Mouse (Mus musculus): ENCODE measurements around the gene Slc22a22. TPM values are rescaled to one million over a fixed set of nuclear protein-coding genes. Genes with fewer than 3 reads are reported as not detected.
"Not testable (repeated sequence)": the region's sequence is repeated elsewhere in the genome, so short reads cannot be mapped to it uniquely, and the experiment has no call there.

Gene Slc22a22
- polyA plus RNA-seq, 1 experiment = 0.09 TPM

GRCm38 (mm10) chr15:57380381-57380780 is 97.0 kb downstream of the Slc22a22 start:
- DNase-seq (ENCODE audit: low read depth) = peak; percentile 60

GRCm38 (mm10) chr15:57366446-57366845 is 111.0 kb downstream of the Slc22a22 start:
- DNase-seq (ENCODE audit: low read depth) = no peak

GRCm38 (mm10) chr15:57355278-57355677 is 122.1 kb downstream of the Slc22a22 start:
- peak; percentile 78 for DNase-seq (ENCODE audit: low read depth)

GRCm38 (mm10) chr15:57340499-57340898 is 136.9 kb downstream of the Slc22a22 start:
- no peak for DNase-seq (ENCODE audit: low read depth)

GRCm38 (mm10) chr15:57331326-57331725 is 146.1 kb downstream of the Slc22a22 start:
- no peak for DNase-seq (ENCODE audit: low read depth)

GRCm38 (mm10) chr15:57318001-57318400 is 159.4 kb downstream of the Slc22a22 start:
- DNase-seq (ENCODE audit: low read depth) = no peak

GRCm38 (mm10) chr15:57316486-57316885 is 160.9 kb downstream of the Slc22a22 start:
- DNase-seq (ENCODE audit: low read depth) = no peak

- DNase-seq (ENCODE audit: low read depth) = no peak
Measured at GRCm38 (mm10) chr15:57302710-57303109, 174.7 kb downstream of the Slc22a22 start.

GRCm38 (mm10) chr15:57278505-57278904 is 198.9 kb downstream of the Slc22a22 start:
- no peak for DNase-seq (ENCODE audit: low read depth)

- no peak for DNase-seq (ENCODE audit: low read depth)
Measured at GRCm38 (mm10) chr15:57276411-57276810, 201.0 kb downstream of the Slc22a22 start.

- not testable (repeated sequence) for DNase-seq (ENCODE audit: low read depth)
Measured at GRCm38 (mm10) chr15:57240061-57240460, 237.4 kb downstream of the Slc22a22 start.

GRCm38 (mm10) chr15:57230439-57230838 is 247.0 kb downstream of the Slc22a22 start:
- DNase-seq (ENCODE audit: low read depth) = no peak

- DNase-seq (ENCODE audit: low read depth) = no peak
Measured at GRCm38 (mm10) chr15:57205315-57205714, 272.1 kb downstream of the Slc22a22 start.

GRCm38 (mm10) chr15:57204444-57204930 is 272.9 kb downstream of the Slc22a22 start:
- no peak for DNase-seq (ENCODE audit: low read depth)

All from gonadal fat pad, adult 2 months (tissue).